Mouse (Mus musculus): Measurements from ENCODE around the gene Eid1.

GRCm38 (mm10) chr2:125724086-125724430 is 51.2 kb downstream of the Eid1 start, which contains the start of gene Shc4:
- TF ChIP-seq EP300 (IDR thresholded peaks at IDR 0.05) (no peak), CTCF (IDR thresholded peaks at IDR 0.05) (no peak)

All from lung, postnatal 0 days (tissue).